ENCODE assay signal across 10 mouse cellular contexts in the genomic region with DNA sequence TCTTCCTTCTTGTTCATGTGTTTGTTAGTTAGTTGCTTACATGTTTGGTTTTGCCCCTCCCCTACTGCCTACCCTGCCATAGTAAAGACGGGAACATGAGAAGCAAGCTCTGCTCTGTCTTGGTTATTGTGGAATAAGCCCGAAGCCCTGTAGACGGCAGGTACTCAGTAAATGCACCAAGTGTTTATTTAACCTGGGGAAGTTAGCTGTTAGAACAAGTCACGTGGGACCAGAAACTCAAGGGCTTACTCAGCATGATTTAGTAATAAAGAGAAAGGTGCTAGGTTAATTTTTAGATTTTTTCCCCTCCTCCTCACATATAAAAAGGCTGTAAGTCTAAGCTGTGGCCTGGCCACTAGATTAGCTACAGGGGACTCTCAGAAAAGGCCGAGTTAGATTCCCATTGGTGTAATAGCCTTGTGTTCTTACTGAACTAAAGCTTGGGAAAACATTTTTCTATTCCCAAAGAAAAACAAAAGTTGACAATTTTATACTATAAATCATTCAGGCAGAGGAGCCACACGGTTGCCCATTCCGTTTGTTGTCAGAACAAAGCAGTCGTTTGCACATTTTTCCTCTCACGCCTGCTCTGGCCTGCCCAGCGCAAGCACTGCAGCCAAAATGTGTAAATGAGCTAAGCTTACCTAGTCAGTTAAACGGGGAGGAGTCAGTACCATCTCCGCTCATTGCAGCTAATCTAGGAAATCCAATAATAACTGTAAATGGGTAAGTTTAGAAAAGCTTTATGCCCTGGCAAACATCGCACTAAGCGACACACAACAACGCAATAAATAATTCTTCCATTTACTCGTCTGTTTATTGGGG. TPM values are rescaled to one million over a fixed set of nuclear protein-coding genes. Genes with fewer than 3 reads are reported as not detected.
DNase-seq lines count a peak whose midpoint lies in the region; ATAC-seq lines count a peak whose summit lies in the region.
"Had no signal": no experiment of that assay in that cellular context is flagged by ENCODE, and none has a peak within 500 bp of the region (broad histone marks: within the 10 kb centered on the region; RNA-seq: fewer than 3 reads in every experiment).

No protein-coding gene starts in this region.

- peak overlapping the region; percentile 79 for H3K27ac ChIP-seq in heart, embryonic 15.5 days
- peak overlapping the region; percentile 4; the same call in 1 of the 2 replicates for H3K27ac ChIP-seq in forebrain, embryonic 12.5 days

- H3K4me3 ChIP-seq in heart, embryonic 15.5 days: no peak overlapping the region
- H3K4me3 ChIP-seq in forebrain, embryonic 12.5 days (replicated peaks): no peak overlapping the region

- intact Hi-C loops in heart, postnatal 25 days (cut with DNase I): no loop called here

- no peaks in the 10 kb centered on the region for H3K9me3 ChIP-seq in heart, embryonic 15.5 days (replicated peaks)
- H3K9me3 ChIP-seq in forebrain, embryonic 12.5 days: no peaks in the 10 kb centered on the region
- H3K9me3 ChIP-seq: G1E had no signal

- H3K4me1 ChIP-seq in heart, embryonic 15.5 days (replicated peaks): peaks cover 54% of the 10 kb centered on the region
- H3K4me1 ChIP-seq in forebrain, embryonic 12.5 days: peaks cover 61% of the 10 kb centered on the region

- no peak for ATAC-seq in heart, embryonic 15.5 days (replicated peaks; ENCODE audit: insufficient number of reproducible peaks, insufficient read depth, low FRiP score, low read depth)
- ATAC-seq in forebrain, embryonic 12.5 days (ENCODE audit: low FRiP score): no peak

- H3K9ac ChIP-seq in heart, embryonic 15.5 days: no peak overlapping the region; the same call in 1 of the 2 replicates
- H3K9ac ChIP-seq in forebrain, embryonic 12.5 days: no peak overlapping the region

- H3K36me3 ChIP-seq in heart, embryonic 15.5 days: no peaks in the 10 kb centered on the region
- H3K36me3 ChIP-seq in forebrain, embryonic 12.5 days (replicated peaks): no peaks in the 10 kb centered on the region
- H3K36me3 ChIP-seq: G1E had no signal

- no peaks in the 10 kb centered on the region for H3K27me3 ChIP-seq in heart, embryonic 15.5 days
- no peaks in the 10 kb centered on the region; the same call in 1 of the 2 replicates for H3K27me3 ChIP-seq in forebrain, embryonic 12.5 days

- no peak overlapping the region for H3K4me2 ChIP-seq in heart, embryonic 15.5 days
- no peak overlapping the region for H3K4me2 ChIP-seq in forebrain, embryonic 12.5 days

- DNase-seq in heart, postnatal 25 days (ENCODE audit: low spot score): no peak
- DNase-seq in MN1 (ENCODE audit: low spot score): peak; percentile 51
- DNase-seq in lung, postnatal 10 days: peak; percentile 35
- no peak for DNase-seq in spleen, adult 18-20 months
- DNase-seq in urinary bladder, postnatal 36 days (ENCODE audit: low spot score in 2 of 2): no peak
- DNase-seq in cerebellum, postnatal 10 days: no peak
- DNase-seq: gastrocnemius, postnatal 14 days had no signal

- 74% methylated on average over 16 of the region's 16 CpGs for WGBS in heart, embryonic 15.5 days
- 71% methylated on average over 16 of the region's 16 CpGs for WGBS in forebrain, embryonic 12.5 days

RNA-seq across cellular contexts. Expression of a gene that starts 24.1 kb away (rescaled TPM):
- 28.7 and 29.8 TPM in 2 replicates for polyA plus RNA-seq in heart, embryonic 15.5 days (2015; fragmentation: Nextera tagmentation; extraction: Ambion mirVana)
- total RNA-seq in heart, postnatal 25 days (2021): 10 to 100 TPM; 32.5 to 37.7 TPM
- polyA plus RNA-seq in forebrain, embryonic 12.5 days (2016; fragmentation: Nextera tagmentation; extraction: Ambion mirVana): 14.7 and 15.7 TPM in 2 replicates

Comparison
In these comparisons a context has a peak if more than half of its experiments do, and no peak if none do; other contexts are left out.
1. DNase-seq: peak in MN1 (single experiment) and lung, postnatal 10 days (single experiment); none in heart, postnatal 25 days (single experiment), spleen, adult 18-20 months (0 of 2), urinary bladder, postnatal 36 days (0 of 2) and cerebellum, postnatal 10 days (0 of 2).